Mouse (Mus musculus): ENCODE data around the gene Ttc27. TPM values are rescaled to one million over a fixed set of nuclear protein-coding genes. Genes with fewer than 3 reads are reported as not detected.
A peak's percentile ranks its signal among the peaks of the same experiment; 100 is the strongest.

Gene Ttc27
- total and polyA plus RNA-seq, 3 experiments: 55.2 to 59.9 TPM; not detected in 1

DNA sequence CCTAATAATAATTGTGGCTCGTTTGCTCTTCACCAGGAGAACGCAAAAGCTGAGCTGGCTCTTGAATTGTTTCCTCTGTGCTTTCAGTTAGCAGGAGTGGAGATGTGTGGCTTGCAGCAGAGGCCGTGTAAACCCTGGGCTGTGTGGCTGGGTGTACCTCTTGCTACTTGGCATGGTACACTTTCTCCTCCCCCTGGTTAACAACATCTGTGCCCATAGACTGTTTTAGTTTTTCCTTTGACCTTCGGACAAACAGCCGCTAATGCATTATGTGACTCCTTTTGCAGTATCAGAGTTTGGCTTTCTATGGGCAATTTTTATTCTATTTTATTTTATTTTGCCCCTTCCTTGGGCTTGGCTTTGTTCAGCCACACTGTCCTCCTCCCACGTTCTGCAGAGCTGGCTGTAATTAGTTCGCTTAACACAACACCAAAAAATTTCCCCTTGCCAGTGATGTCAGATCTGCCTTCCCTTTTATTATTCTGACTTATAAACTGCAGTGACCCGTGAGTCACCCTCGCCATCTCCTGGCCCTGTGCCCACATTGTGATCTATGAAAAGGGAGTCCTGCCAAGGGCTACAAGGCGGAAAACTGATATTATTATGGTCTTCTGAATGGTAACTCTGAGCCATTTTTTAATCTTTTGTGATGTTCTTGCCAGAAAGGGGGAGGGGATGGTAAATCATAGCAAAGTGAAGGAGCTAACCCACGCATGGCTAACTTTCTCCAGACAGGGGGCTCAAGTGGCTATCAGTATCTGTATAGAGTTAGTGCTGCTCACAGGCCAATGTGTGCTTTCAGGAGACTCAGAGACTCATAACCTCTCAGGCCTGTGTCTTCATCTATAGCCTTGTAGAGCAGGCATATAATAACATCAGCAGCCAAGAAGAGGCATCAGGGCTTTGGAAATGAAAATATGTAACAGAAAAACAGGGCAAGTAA lies 149.3 kb downstream of the Ttc27 start:
- DNase-seq (ENCODE audit: low read depth, low spot score): peak; percentile 89
- H3K4me1 ChIP-seq (ENCODE audit: control insufficient read depth in 1 of 2, insufficient read depth in 2 of 2, low read length in 2 of 2): peaks cover 62 to 75% of the 10 kb centered on the region in 2 experiments
- H3K36me3 ChIP-seq (ENCODE audit: control insufficient read depth in 1 of 2, insufficient read depth in 2 of 2, low read length in 2 of 2): peaks cover 0 to 76% of the 10 kb centered on the region in 2 experiments; a peak in 2 of 4 replicates
- H3K27ac ChIP-seq (ENCODE audit: control insufficient read depth, low read depth, low read length): peak overlapping the region; percentile 92
- peak overlapping the region; percentile 24 to 53 for H3K4me3 ChIP-seq (ENCODE audit: control insufficient read depth in 1 of 2, insufficient read depth in 1 of 2, low read depth in 2 of 2, low read length in 2 of 2)
- H3K79me2 ChIP-seq (ENCODE audit: control insufficient read depth, insufficient read depth, low read length, poor library complexity): no peaks in the 10 kb centered on the region; the same call in 1 of the 2 replicates
- no peaks in the 10 kb centered on the region for H3K9me3 ChIP-seq (replicated peaks; ENCODE audit: insufficient read depth, low read length)
- no peaks in the 10 kb centered on the region for H3K27me3 ChIP-seq (ENCODE audit: control insufficient read depth in 1 of 2, insufficient read depth in 2 of 2, low read length in 2 of 2)
- H3K9ac ChIP-seq (ENCODE audit: control insufficient read depth, low read depth, low read length, poor library complexity, severe bottlenecking): peak overlapping the region; percentile 57
- TF ChIP-seq POLR2A (IDR thresholded peaks at IDR 0.05; ENCODE audit: control insufficient read depth in 1 of 2, insufficient read depth in 1 of 2, low read depth in 1 of 2, low read length in 2 of 2, poor library complexity in 1 of 2): no peak
- no peak for TF ChIP-seq POLR2AphosphoS5 (IDR thresholded peaks at IDR 0.05; ENCODE audit: borderline replicate concordance, low read depth, low read length)
- TF ChIP-seq RAD21 (IDR thresholded peaks at IDR 0.05; ENCODE audit: low read depth, low read length): no peak
- TF ChIP-seq RCOR1 (IDR thresholded peaks at IDR 0.05; ENCODE audit: low read depth, low read length): peak; percentile 87
- TF ChIP-seq POLR2AphosphoS2 (IDR thresholded peaks at IDR 0.05; ENCODE audit: low read length): no peak
- peak; percentile 52; the same call in 1 of the 2 replicates for TF ChIP-seq MYC (IDR thresholded peaks at IDR 0.05; ENCODE audit: low read depth, low read length)
- TF ChIP-seq MXI1 (IDR thresholded peaks at IDR 0.05; ENCODE audit: low read depth, low read length): no peak; the same call in 1 of the 2 replicates
- TF ChIP-seq TCF12 (IDR thresholded peaks at IDR 0.05; ENCODE audit: low read depth, low read length): peak; percentile 85
- TF ChIP-seq MEF2A (IDR thresholded peaks at IDR 0.05; ENCODE audit: extremely low read depth, insufficient replicate concordance, low read depth, low read length, poor library complexity, severe bottlenecking): no peak
- peak; percentile 67 for TF ChIP-seq CHD2 (IDR thresholded peaks at IDR 0.05; ENCODE audit: low read length)
- TF ChIP-seq BHLHE40 (IDR thresholded peaks at IDR 0.05; ENCODE audit: borderline replicate concordance, low read depth, low read length): peak; percentile 75; the same call in 1 of the 2 replicates
- no peak for TF ChIP-seq E2F4 (IDR thresholded peaks at IDR 0.05; ENCODE audit: borderline replicate concordance, low read depth, low read length)
- TF ChIP-seq NRF1 (IDR thresholded peaks at IDR 0.05; ENCODE audit: insufficient read depth, low read depth, low read length, poor library complexity, severe bottlenecking): no peak
- peak; percentile 47; the same call in 1 of the 2 replicates for TF ChIP-seq MYB (IDR thresholded peaks at IDR 0.05; ENCODE audit: low read depth, low read length)
- TF ChIP-seq SMC3 (IDR thresholded peaks at IDR 0.05; ENCODE audit: low read depth, low read length): 0 out of 2 replicates have a peak, but pooled peaks have one; percentile 13
- TF ChIP-seq USF2 (IDR thresholded peaks at IDR 0.05; ENCODE audit: borderline replicate concordance in 1 of 2, insufficient read depth in 1 of 2, low read depth in 1 of 2, low read length in 2 of 2): no peak
- TF ChIP-seq KAT2A (conservative IDR thresholded peaks at IDR 0.05; ENCODE audit: low read depth, low read length): no peak
- TF ChIP-seq USF1 (IDR thresholded peaks at IDR 0.05; ENCODE audit: low read depth, low read length): no peak; the same call in 1 of the 2 replicates
- TF ChIP-seq ZNF384 (IDR thresholded peaks at IDR 0.05; ENCODE audit: low read depth, low read length): 0 out of 2 replicates have a peak, but pooled peaks have one; percentile 8
- TF ChIP-seq ELF1 (IDR thresholded peaks at IDR 0.05; ENCODE audit: low read depth, low read length): no peak
- peak; percentile 82 to 89 for TF ChIP-seq EP300 (IDR thresholded peaks at IDR 0.05; ENCODE audit: low read depth in 1 of 2, low read length in 2 of 2)
- no peak for TF ChIP-seq TAL1 (IDR thresholded peaks at IDR 0.05; ENCODE audit: low read length)
- peak; percentile 44; the same call in 1 of the 2 replicates for TF ChIP-seq HCFC1 (IDR thresholded peaks at IDR 0.05; ENCODE audit: low read depth, low read length)
- peak; percentile 96 for TF ChIP-seq ETS1 (IDR thresholded peaks at IDR 0.05; ENCODE audit: low read depth, low read length)
- 0 out of 2 replicates have a peak, but pooled peaks have one; percentile 29 for TF ChIP-seq MAZ (IDR thresholded peaks at IDR 0.05; ENCODE audit: low read depth, low read length)
- TF ChIP-seq GATA1 (IDR thresholded peaks at IDR 0.05; ENCODE audit: low read depth, low read length): peak; percentile 59
- peak; percentile 58; the same call in 1 of the 2 replicates for TF ChIP-seq MAX (IDR thresholded peaks at IDR 0.05; ENCODE audit: low read length)
- TF ChIP-seq JUND (IDR thresholded peaks at IDR 0.05; ENCODE audit: low read depth, low read length): peak; percentile 79; the same call in 1 of the 2 replicates
- TF ChIP-seq CHD1 (IDR thresholded peaks at IDR 0.05; ENCODE audit: low read depth, low read length): peak; percentile 22; the same call in 1 of the 2 replicates
- peak; percentile 45; the same call in 1 of the 2 replicates for TF ChIP-seq MAFK (IDR thresholded peaks at IDR 0.05; ENCODE audit: borderline replicate concordance, low read depth, low read length)
- TF ChIP-seq GABPA (IDR thresholded peaks at IDR 0.05; ENCODE audit: low read depth, low read length): no peak
- no peak for TF ChIP-seq ZMIZ1 (IDR thresholded peaks at IDR 0.05; ENCODE audit: low read depth, low read length)
- TF ChIP-seq NELFE (IDR thresholded peaks at IDR 0.05; ENCODE audit: low read depth, low read length): no peak
- TF ChIP-seq ZC3H11A (IDR thresholded peaks at IDR 0.05; ENCODE audit: low read depth, low read length): no peak
